Mouse (Mus musculus) cerebellum, postnatal 14 days (tissue): ENCODE results near the gene Myrfl.

Experiments used
- DNase-seq, 2 experiments: peaks; one replicate each; pipeline ENCODE4 v3.0.0; 2021; ENCODE audit warnings: mixed read lengths in 2 of 2

Myrfl gene

GRCm38 (mm10) chr10:116896336-116897177 is at the start of gene Myrfl:
Gene Myrfl, minus strand, starts transcription at chr10:116896919.
- DNase-seq: no peak

- DNase-seq: no peak
Observed at GRCm38 (mm10) chr10:116944940-116945339, 48.2 kb upstream of the Myrfl start.

GRCm38 (mm10) chr10:116944144-116944543 is 47.4 kb upstream of the Myrfl start:
- DNase-seq: no peak

GRCm38 (mm10) chr10:116943025-116943424 is 46.3 kb upstream of the Myrfl start:
- peak in 1 of 2 experiments; percentile 69 for DNase-seq

GRCm38 (mm10) chr10:116935028-116935427 is 38.3 kb upstream of the Myrfl start:
- DNase-seq: no peak

GRCm38 (mm10) chr10:116933794-116934193 is 37.1 kb upstream of the Myrfl start:
- no peak for DNase-seq

GRCm38 (mm10) chr10:116932418-116932817 is 35.7 kb upstream of the Myrfl start:
- no peak for DNase-seq

GRCm38 (mm10) chr10:116931497-116932179 is 34.9 kb upstream of the Myrfl start:
- DNase-seq: no peak

- no peak for DNase-seq
Observed at GRCm38 (mm10) chr10:116930936-116931335, 34.2 kb upstream of the Myrfl start.

- no peak for DNase-seq
Observed at GRCm38 (mm10) chr10:116930506-116930905, 33.8 kb upstream of the Myrfl start.

GRCm38 (mm10) chr10:116928826-116929225 is 32.1 kb upstream of the Myrfl start:
- no peak for DNase-seq

GRCm38 (mm10) chr10:116926428-116927113 is 29.9 kb upstream of the Myrfl start:
- DNase-seq: no peak

GRCm38 (mm10) chr10:116923651-116924495 is 27.2 kb upstream of the Myrfl start:
- no peak for DNase-seq

- no peak for DNase-seq
Observed at GRCm38 (mm10) chr10:116922161-116922560, 25.4 kb upstream of the Myrfl start.

GRCm38 (mm10) chr10:116921416-116921815 is 24.7 kb upstream of the Myrfl start:
- DNase-seq: no peak

GRCm38 (mm10) chr10:116920641-116921040 is 23.9 kb upstream of the Myrfl start:
- no peak for DNase-seq

- DNase-seq: no peak
Observed at GRCm38 (mm10) chr10:116919368-116920317, 22.9 kb upstream of the Myrfl start.

- DNase-seq: no peak
Observed at GRCm38 (mm10) chr10:116916581-116916980, 19.9 kb upstream of the Myrfl start.

GRCm38 (mm10) chr10:116915286-116915685 is 18.6 kb upstream of the Myrfl start:
- no peak for DNase-seq

- DNase-seq: no peak
Observed at GRCm38 (mm10) chr10:116914586-116914985, 17.9 kb upstream of the Myrfl start.

- DNase-seq: no peak
Observed at GRCm38 (mm10) chr10:116913647-116914273, 17.0 kb upstream of the Myrfl start.
